Mouse (Mus musculus): ENCODE results near the gene Pbx3. TPM values are rescaled to one million over a fixed set of nuclear protein-coding genes. Genes with fewer than 3 reads are reported as not detected.

The Pbx3 gene
- polyA plus RNA-seq, 2 experiments, result 7.7 to 9.8 TPM

GRCm38 (mm10) chr2:34373886-34374285 is 944 bp upstream of the Pbx3 start:
- DNase-seq (ENCODE audit: low read depth in 3 of 3, low spot score in 3 of 3), result no peak
- ATAC-seq (ENCODE audit: insufficient read depth), result no peak
- H3K9me3 ChIP-seq (ENCODE audit: control insufficient read depth, low read length), result no peaks in the 10 kb centered on the region
- TF ChIP-seq CTCF (IDR thresholded peaks at IDR 0.05; ENCODE audit: low read depth), result no peak
- no peak for TF ChIP-seq EP300 (IDR thresholded peaks at IDR 0.05; ENCODE audit: low read depth)
- peak overlapping the region; percentile 66 for H3K9ac ChIP-seq (replicated peaks)
- H3K4me2 ChIP-seq (ENCODE audit: low read depth), result peak overlapping the region; percentile 88
- 47% methylated on average over 3 of the region's 3 CpGs for WGBS (ENCODE audit: insufficient replicate concordance)
- H3K4me3 ChIP-seq (ENCODE audit: insufficient read depth in 1 of 2, low read depth in 2 of 2, low read length in 2 of 2), result peak overlapping the region in 1 of 2 experiments; percentile 92; a peak in 2 of 4 replicates
- no peak overlapping the region for H3K27ac ChIP-seq
- H3K4me1 ChIP-seq (replicated peaks; ENCODE audit: control insufficient read depth in 2 of 2, insufficient read depth in 2 of 2, low read length in 1 of 2), result peaks cover 8 to 15% of the 10 kb centered on the region in 2 experiments
- H3K36me3 ChIP-seq (replicated peaks; ENCODE audit: control insufficient read depth, insufficient read depth, low read depth), result no peaks in the 10 kb centered on the region
- H3K27me3 ChIP-seq (ENCODE audit: control insufficient read depth, insufficient read depth, low read length), result peaks cover 3% of the 10 kb centered on the region; the same call in 1 of the 2 replicates

- Histone ChIP-seq H3K36me3 (replicated peaks; ENCODE audit: control insufficient read depth, insufficient read depth, low read depth) (no peaks in the 10 kb centered on the region), H3K27me3 (ENCODE audit: control insufficient read depth, insufficient read depth, low read length) (peaks cover 3% of the 10 kb centered on the region; the same call in 1 of the 2 replicates), H3K4me2 (ENCODE audit: low read depth) (peak overlapping the region; percentile 88), H3K4me1 (replicated peaks; ENCODE audit: control insufficient read depth in 2 of 2, insufficient read depth in 2 of 2, low read length in 1 of 2) (peaks cover 8 to 18% of the 10 kb centered on the region in 2 experiments), H3K9ac (replicated peaks) (peak overlapping the region; percentile 97), H3K4me3 (ENCODE audit: insufficient read depth in 1 of 2, low read depth in 2 of 2, low read length in 2 of 2) (peak overlapping the region; percentile 78 to 92), H3K9me3 (ENCODE audit: control insufficient read depth, low read length) (no peaks in the 10 kb centered on the region), H3K27ac (peak overlapping the region; percentile 96)
- peak; percentile 6; the same call in 1 of the 2 replicates for ATAC-seq (ENCODE audit: insufficient read depth)
- peak; percentile 34 to 40 (median 39) for DNase-seq (ENCODE audit: low read depth in 3 of 3, low spot score in 3 of 3)
- TF ChIP-seq CTCF (IDR thresholded peaks at IDR 0.05; ENCODE audit: low read depth), result no peak; the same call in 1 of the 2 replicates
- WGBS (ENCODE audit: insufficient replicate concordance), result under 1% methylated on average over 76 of the region's 118 CpGs
Observed at GRCm38 (mm10) chr2:34371441-34372304, 1.3 kb downstream of the Pbx3 start.

GRCm38 (mm10) chr2:34370725-34371440 is 2.1 kb downstream of the Pbx3 start:
- Histone ChIP-seq H3K4me2 (ENCODE audit: low read depth) (peak overlapping the region; percentile 88), H3K9me3 (ENCODE audit: control insufficient read depth, low read length) (no peaks in the 10 kb centered on the region), H3K27ac (peak overlapping the region; percentile 96), H3K9ac (replicated peaks) (peak overlapping the region; percentile 97), H3K4me1 (replicated peaks; ENCODE audit: control insufficient read depth in 2 of 2, insufficient read depth in 2 of 2, low read length in 1 of 2) (peaks cover 8 to 18% of the 10 kb centered on the region in 2 experiments), H3K27me3 (ENCODE audit: control insufficient read depth, insufficient read depth, low read length) (no peaks in the 10 kb centered on the region), H3K4me3 (ENCODE audit: insufficient read depth in 1 of 2, low read depth in 2 of 2, low read length in 2 of 2) (peak overlapping the region; percentile 78 to 92), H3K36me3 (replicated peaks; ENCODE audit: control insufficient read depth, insufficient read depth, low read depth) (no peaks in the 10 kb centered on the region)
- ATAC-seq (ENCODE audit: insufficient read depth) (no peak), DNase-seq (ENCODE audit: low read depth in 3 of 3, low spot score in 3 of 3) (peak; percentile 25 to 37 (median 30))
- TF ChIP-seq EP300 (IDR thresholded peaks at IDR 0.05; ENCODE audit: low read depth) (no peak), CTCF (IDR thresholded peaks at IDR 0.05; ENCODE audit: low read depth) (peak; percentile 13; the same call in 1 of the 2 replicates)
- WGBS (ENCODE audit: insufficient replicate concordance), result 2% methylated on average over 42 of the region's 42 CpGs

GRCm38 (mm10) chr2:34370349-34370724 is 2.6 kb downstream of the Pbx3 start:
- Histone ChIP-seq H3K9me3 (ENCODE audit: control insufficient read depth, low read length) (no peaks in the 10 kb centered on the region), H3K4me1 (replicated peaks; ENCODE audit: control insufficient read depth in 2 of 2, insufficient read depth in 2 of 2, low read length in 1 of 2) (peaks cover 8 to 18% of the 10 kb centered on the region in 2 experiments), H3K9ac (replicated peaks) (peak overlapping the region; percentile 97), H3K36me3 (replicated peaks; ENCODE audit: control insufficient read depth, insufficient read depth, low read depth) (no peaks in the 10 kb centered on the region), H3K4me2 (ENCODE audit: low read depth) (peak overlapping the region; percentile 88), H3K4me3 (ENCODE audit: insufficient read depth in 1 of 2, low read depth in 2 of 2, low read length in 2 of 2) (peak overlapping the region; percentile 78 to 92), H3K27ac (no peak overlapping the region), H3K27me3 (ENCODE audit: control insufficient read depth, insufficient read depth, low read length) (no peaks in the 10 kb centered on the region)
- DNase-seq (ENCODE audit: low read depth in 3 of 3, low spot score in 3 of 3), result no peak
- 23% methylated on average over 7 of the region's 7 CpGs for WGBS (ENCODE audit: insufficient replicate concordance)
- TF ChIP-seq EP300 (IDR thresholded peaks at IDR 0.05; ENCODE audit: low read depth) (no peak), CTCF (IDR thresholded peaks at IDR 0.05; ENCODE audit: low read depth) (no peak)
- ATAC-seq (ENCODE audit: insufficient read depth), result no peak

GRCm38 (mm10) chr2:34368396-34368795 is 4.5 kb downstream of the Pbx3 start:
- peaks cover 3 to 11% of the 10 kb centered on the region in 2 experiments for H3K4me1 ChIP-seq (replicated peaks; ENCODE audit: control insufficient read depth in 2 of 2, insufficient read depth in 2 of 2, low read length in 1 of 2)
- peak overlapping the region; percentile 31 for H3K4me2 ChIP-seq (ENCODE audit: low read depth)
- H3K9ac ChIP-seq (replicated peaks), result peak overlapping the region; percentile 12; the same call in 1 of the 2 replicates
- H3K36me3 ChIP-seq (replicated peaks; ENCODE audit: control insufficient read depth, insufficient read depth, low read depth), result no peaks in the 10 kb centered on the region
- no peak for TF ChIP-seq CTCF (IDR thresholded peaks at IDR 0.05; ENCODE audit: low read depth)
- TF ChIP-seq EP300 (IDR thresholded peaks at IDR 0.05; ENCODE audit: low read depth), result no peak
- WGBS (ENCODE audit: insufficient replicate concordance), result 54% methylated on average over 6 of the region's 6 CpGs
- H3K9me3 ChIP-seq (ENCODE audit: control insufficient read depth, low read length), result no peaks in the 10 kb centered on the region
- ATAC-seq (ENCODE audit: insufficient read depth) (no peak), DNase-seq (ENCODE audit: low read depth in 3 of 3, low spot score in 3 of 3) (no peak)
- H3K4me3 ChIP-seq (ENCODE audit: insufficient read depth in 1 of 2, low read depth in 2 of 2, low read length in 2 of 2), result no peak overlapping the region
- no peaks in the 10 kb centered on the region for H3K27me3 ChIP-seq (ENCODE audit: control insufficient read depth, insufficient read depth, low read length)
- no peak overlapping the region for H3K27ac ChIP-seq
